Mouse (Mus musculus) E14TG2a.4 (cell line): ENCODE results near the gene Adamtsl2.

Source experiments
- CTCF ChIP-seq: conservative IDR thresholded peaks from 2 replicates; pipeline ENCODE4 v1.5.1; 2014; ENCODE audit warnings: low read length
- POU5F1 ChIP-seq: IDR thresholded peaks from 2 replicates; pipeline ENCODE4 v1.6.1; 2014; ENCODE audit warnings: low read length, borderline replicate concordance

GRCm38 (mm10) chr2:27106816-27107215 is 27.6 kb downstream of the Adamtsl2 start:
- TF ChIP-seq CTCF (no peak), POU5F1 (no peak)
